Mouse (Mus musculus) megakaryocyte, embryonic 14.5 days (primary cell): ENCODE results near the gene Nrxn1.

Experiments used
- FLI1 ChIP-seq: IDR thresholded peaks from 2 replicates; pipeline ENCODE4 v1.6.1; 2012; ENCODE audit warnings: low read length, inconsistent platforms, mixed read lengths
- GATA1 ChIP-seq: IDR thresholded peaks from 3 replicates; pipeline ENCODE4 v1.6.1; 2012; ENCODE audit warnings: mixed read lengths, low read length, inconsistent platforms, borderline replicate concordance

GRCm38 (mm10) chr17:90544639-90545259, 548.1 kb downstream of the Nrxn1 start:
- TF ChIP-seq GATA1 (no peak), FLI1 (no peak)
